Mouse (Mus musculus) inflammation-experienced regulatory T-cells, adult 16 weeks (primary cell): ENCODE results near the gene E130116L18Rik. TPM values are rescaled to one million over a fixed set of nuclear protein-coding genes. Genes with fewer than 3 reads are reported as not detected.

Experiments used
- polyA plus RNA-seq: library from polyadenylated mRNA; unstranded; fragments of 100-300 nt; shearing (Covaris generic); gene quantifications from one replicate; pipeline ENCODE4 v1.2.1, GENCODE M21; 2017

The E130116L18Rik gene
- not detected for polyA plus RNA-seq

GRCm38 (mm10) chr5:25222752-25223702 is at the start of gene E130116L18Rik:
TSS of gene E130116L18Rik (minus strand) at chr5:25223153.

GRCm38 (mm10) chr5:25221604-25222003 is 1.3 kb downstream of the E130116L18Rik start, which contains the start of gene Galnt11:
TSS of gene Galnt11 (plus strand) at chr5:25221904.

GRCm38 (mm10) chr5:25181004-25181531 is 41.9 kb downstream of the E130116L18Rik start, which contains the start of gene Galntl5:
TSS of gene Galntl5 (plus strand) at chr5:25181460.

Other genes starting within 250 kb of the E130116L18Rik start
- gene Prkag2, start 122.5 kb downstream of the E130116L18Rik start, polyA plus RNA-seq: 36.4 TPM
- not detected for gene Galntl5, start 41.7 kb downstream of the E130116L18Rik start, polyA plus RNA-seq
- gene Galnt11, start 1.2 kb downstream of the E130116L18Rik start, polyA plus RNA-seq: 9.9 TPM